Mouse (Mus musculus) CH12.LX (cell line): Measurements from ENCODE around the gene Zfr2.

Experiments
- CTCF ChIP-seq, 2 experiments: IDR thresholded peaks in 1 of 2; conservative IDR thresholded peaks in 1 of 2; 2 replicates each; pipeline ENCODE4 v1.5.1; 2011 to 2012; ENCODE audit warnings: low read depth in 2 of 2, low read length in 2 of 2, improper control_type of control experiment in 1 of 2, inconsistent platforms in 1 of 2, mild to moderate bottlenecking in 1 of 2, moderate library complexity in 1 of 2
- ELF1 ChIP-seq: IDR thresholded peaks from 2 replicates; pipeline ENCODE4 v1.6.1; 2014; ENCODE audit warnings: low read depth, mild to moderate bottlenecking, inconsistent platforms, low read length, improper control_type of control experiment
- EP300 ChIP-seq: IDR thresholded peaks from 2 replicates; pipeline ENCODE4 v1.6.1; 2011; ENCODE audit warnings: low read length, improper control_type of control experiment
- MAFK ChIP-seq: IDR thresholded peaks from 2 replicates; pipeline ENCODE4 v1.6.1; 2011; ENCODE audit warnings: low read length, improper control_type of control experiment; ENCODE audit not compliant: insufficient replicate concordance
- NELFE ChIP-seq: IDR thresholded peaks from 2 replicates; pipeline ENCODE4 v1.6.1; 2011; ENCODE audit warnings: low read depth, low read length, improper control_type of control experiment
- POLR2A ChIP-seq: IDR thresholded peaks from 2 replicates; pipeline ENCODE4 v1.6.1; 2011; ENCODE audit warnings: low read depth, mild to moderate bottlenecking, improper control_type of control experiment, low read length
- ZC3H11A ChIP-seq: IDR thresholded peaks from 2 replicates; pipeline ENCODE4 v1.6.1; 2012; ENCODE audit warnings: low read depth, mild to moderate bottlenecking, inconsistent platforms, low read length, improper control_type of control experiment

DNA sequence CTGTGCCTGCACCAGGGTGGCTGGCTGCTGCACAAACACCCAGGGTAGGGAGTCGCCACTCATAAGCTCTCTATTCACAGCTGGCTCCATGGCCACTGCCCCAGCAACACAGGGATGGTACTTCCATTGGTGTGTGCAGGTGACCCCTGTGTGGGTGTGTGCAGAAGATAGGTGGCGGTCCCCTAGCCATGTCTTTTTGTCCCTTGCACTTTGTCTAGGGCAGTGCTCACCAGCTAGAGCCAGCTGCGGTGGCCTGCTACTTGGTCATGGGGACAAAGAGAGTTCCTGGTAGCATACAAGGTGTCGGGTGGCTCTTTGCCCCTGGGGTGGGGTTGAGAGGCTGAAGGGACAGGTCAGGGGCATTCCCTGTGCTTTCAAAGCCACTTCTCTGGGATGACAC is 11.2 kb downstream of the Zfr2 start:
- no peak for TF ChIP-seq ELF1
- no peak for TF ChIP-seq NELFE
- no peak for TF ChIP-seq MAFK
- TF ChIP-seq ZC3H11A, result no peak
- TF ChIP-seq CTCF (conservative IDR thresholded peaks at IDR 0.05 in 1 of 2, IDR thresholded peaks at IDR 0.05 in 1 of 2; ENCODE audit: low read depth in 2 of 2, low read length in 2 of 2), result no peak
- TF ChIP-seq POLR2A, result no peak
- no peak for TF ChIP-seq EP300
